Mouse (Mus musculus) thymus, postnatal 25 days (tissue): ENCODE measurements around the gene Sat2.

Experiments used
- DNase-seq: peaks from one replicate; pipeline ENCODE4 v3.0.0; 2022

The Sat2 gene

GRCm38 (mm10) chr11:69672211-69672706 lies 50.4 kb downstream of the Sat2 start, which contains the start of gene Eif4a1:
Gene Eif4a1 (minus strand): TSS chr11:69672423.
- peak; percentile 100 for DNase-seq
